Mouse (Mus musculus) embryo, embryonic 10 days (tissue): ENCODE results near the gene Gm16381.
"Not testable (repeated sequence)": the region's sequence is repeated elsewhere in the genome, so short reads cannot be mapped to it uniquely, and the experiment has no call there.

ENCODE experiments used
- DNase-seq: peaks from one replicate; pipeline ENCODE4 v3.0.0-alpha.2; 2015; ENCODE audit warnings: low spot score

The Gm16381 gene

DNA sequence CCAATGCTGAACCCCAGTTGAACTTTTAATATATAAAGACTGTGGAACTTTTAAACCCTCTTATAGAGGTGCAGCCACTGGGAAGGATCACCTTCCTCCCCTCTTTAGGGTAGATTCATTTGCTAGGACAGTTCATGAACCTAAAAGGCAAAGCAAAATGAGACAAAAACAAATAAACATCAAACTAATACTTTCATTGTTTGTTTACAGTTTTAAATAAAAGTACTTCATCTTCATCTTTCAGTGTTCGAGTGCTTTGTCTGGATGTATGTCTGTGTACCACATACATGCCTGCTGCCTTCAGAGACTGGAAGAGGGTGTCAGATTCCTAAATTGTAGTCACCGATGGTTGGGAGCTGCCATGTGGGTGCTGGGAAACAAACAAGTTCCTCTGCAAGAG is at the start of gene Gm16381:
TSS of gene Gm16381 (minus strand) at position 101 of the 400 bp plus-strand sequence.
- not testable (repeated sequence) for DNase-seq

DNA sequence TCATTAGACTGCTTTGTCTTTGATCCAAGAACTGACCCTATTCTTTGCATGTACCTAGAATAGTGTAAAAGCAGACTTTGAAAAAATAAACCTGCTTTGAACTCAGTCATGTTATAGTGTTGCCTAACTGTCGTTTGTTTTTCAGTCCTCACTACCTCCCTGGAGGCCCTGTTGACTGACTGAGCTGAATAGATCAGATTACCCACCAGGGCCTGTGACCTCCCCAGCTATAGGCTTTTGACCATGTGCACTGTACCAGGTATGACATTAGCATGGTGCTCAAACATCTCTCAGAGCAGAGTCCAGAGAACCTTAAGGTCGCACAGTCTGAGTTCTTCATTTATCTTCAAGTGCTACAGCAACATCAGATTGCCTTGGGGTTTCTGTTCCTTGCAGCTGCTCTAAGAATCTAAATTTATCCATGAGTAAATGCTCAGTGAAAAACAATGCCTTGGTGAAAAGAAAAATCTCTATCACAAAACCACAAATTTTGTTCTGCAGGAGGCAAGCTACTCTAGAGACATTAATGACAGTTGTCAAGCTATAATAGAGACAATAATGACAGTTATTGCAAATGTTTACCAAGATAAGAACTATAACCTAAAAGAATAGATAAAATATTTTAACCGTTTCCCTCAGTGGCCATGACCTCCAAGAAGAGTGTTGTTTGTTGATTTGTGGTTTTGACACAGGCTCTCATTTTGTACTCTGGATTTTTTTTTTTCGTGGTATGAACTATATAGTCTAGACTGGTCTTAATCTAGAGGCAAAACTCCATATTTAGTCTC is 8.7 kb upstream of the Gm16381 start:
- DNase-seq: not testable (repeated sequence)

DNA sequence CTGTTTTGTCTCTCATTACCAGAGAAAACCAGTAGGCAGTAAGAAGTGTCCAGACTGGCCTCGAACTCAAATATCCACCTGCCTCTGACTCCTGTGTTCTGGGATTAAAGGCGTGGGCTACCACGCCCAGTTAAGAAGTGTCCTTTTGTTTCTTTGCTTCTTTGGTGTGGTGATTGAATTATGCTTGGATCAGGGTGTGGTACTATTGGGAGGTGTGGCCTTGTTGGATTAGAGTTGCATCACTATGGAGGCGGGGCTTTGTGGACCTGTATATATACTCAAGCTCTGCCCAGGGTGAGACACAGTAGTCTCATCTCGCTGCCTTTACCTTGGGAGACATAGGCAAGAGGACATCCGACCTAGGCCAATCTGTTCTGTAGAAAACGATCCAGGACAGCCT is 25.9 kb downstream of the Gm16381 start, which contains the start of gene Gm4027:
TSS of gene Gm4027 (plus strand) at position 301 of the 400 bp plus-strand sequence.
- not testable (repeated sequence) for DNase-seq

GRCm38 (mm10) chr12:87602388-87602787 is 42.0 kb downstream of the Gm16381 start, which contains the start of gene Oog1:
Gene Oog1, plus strand, starts transcription at chr12:87602688.
- not testable (repeated sequence) for DNase-seq

- peak; percentile 6 for DNase-seq
These were observed 43.0 kb downstream of the Gm16381 start for GRCm38 (mm10) chr12:87601388-87601787.
